Mouse (Mus musculus): ENCODE results near the gene Zbtb45. TPM values are rescaled to one million over a fixed set of nuclear protein-coding genes. Genes with fewer than 3 reads are reported as not detected.

Gene Zbtb45
- polyA plus RNA-seq, 1 experiment from 2014 or later: 17.4 TPM

DNA sequence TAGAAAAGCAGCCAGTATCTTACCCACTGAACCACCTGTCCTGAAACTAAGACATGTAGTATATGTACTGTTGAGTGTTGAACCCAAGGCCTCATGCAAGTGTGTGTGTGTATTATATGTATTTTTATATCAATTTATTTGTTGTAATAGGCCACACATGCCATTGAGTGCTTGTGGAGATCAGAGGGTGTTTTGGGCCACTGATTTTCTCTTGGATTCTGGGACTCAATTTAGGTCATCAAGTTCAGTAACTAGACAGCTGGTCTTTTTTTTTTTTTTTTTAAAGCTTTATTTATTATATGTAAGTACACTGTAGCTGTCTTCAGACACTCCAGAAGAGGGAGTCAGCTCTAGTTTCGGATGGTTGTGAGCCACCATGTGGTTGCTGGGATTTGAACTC lies 5.4 kb upstream of the Zbtb45 start:
- H3K4me3 ChIP-seq (replicated peaks; ENCODE audit: low read depth, low read length): no peak overlapping the region
- no peak for TF ChIP-seq CTCF (IDR thresholded peaks at IDR 0.05; ENCODE audit: low read depth)
- H3K9me3 ChIP-seq (replicated peaks; ENCODE audit: low read length): no peaks in the 10 kb centered on the region
- H3K27me3 ChIP-seq (ENCODE audit: insufficient read depth, low read length): no peaks in the 10 kb centered on the region
- 81% methylated on average over 1 of the region's 1 CpGs for WGBS
- H3K9ac ChIP-seq (ENCODE audit: low read depth, low read length): no peak overlapping the region
- no peak overlapping the region for H3K27ac ChIP-seq
- H3K36me3 ChIP-seq (ENCODE audit: insufficient read depth, low read length): no peaks in the 10 kb centered on the region
- DNase-seq (ENCODE audit: low spot score): no peak
- H3K4me2 ChIP-seq (ENCODE audit: low read length): no peak overlapping the region
- ATAC-seq (replicated peaks; ENCODE audit: low FRiP score, low read depth): no peak
- peaks cover 5% of the 10 kb centered on the region; the same call in 1 of the 2 replicates for H3K4me1 ChIP-seq (replicated peaks; ENCODE audit: insufficient read depth, low read length)

DNA sequence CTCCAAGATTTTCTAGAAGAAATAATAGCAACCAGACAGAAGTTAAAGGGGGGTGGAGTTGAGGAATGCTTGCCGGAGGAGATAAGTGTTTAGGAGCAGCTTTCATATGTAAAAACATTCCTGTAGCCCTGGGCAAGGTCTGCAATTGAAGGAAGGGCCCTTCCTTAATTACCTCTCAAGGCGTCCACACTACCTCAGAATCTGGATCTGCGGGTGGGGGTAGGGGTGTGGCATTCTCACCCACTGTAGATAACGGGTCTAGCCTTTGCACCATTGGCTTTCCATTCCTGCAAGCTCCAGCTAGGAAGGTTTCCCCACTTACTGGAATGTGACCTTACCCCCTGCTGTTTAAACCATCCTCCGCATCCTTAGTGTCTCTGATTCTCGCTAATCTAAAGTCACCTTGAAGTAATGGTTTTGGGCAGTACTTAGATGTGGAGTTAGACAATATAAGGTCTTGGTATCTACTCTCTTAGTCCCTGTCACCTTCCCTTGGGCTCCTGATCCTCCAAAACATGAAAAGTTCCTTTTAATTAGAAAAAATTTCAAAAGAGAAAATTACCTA lies 4.5 kb upstream of the Zbtb45 start:
- H3K4me1 ChIP-seq (replicated peaks; ENCODE audit: insufficient read depth, low read length): peaks cover 5% of the 10 kb centered on the region; the same call in 1 of the 2 replicates
- no peaks in the 10 kb centered on the region for H3K9me3 ChIP-seq (replicated peaks; ENCODE audit: low read length)
- no peak for TF ChIP-seq CTCF (IDR thresholded peaks at IDR 0.05; ENCODE audit: low read depth)
- H3K4me3 ChIP-seq (replicated peaks; ENCODE audit: low read depth, low read length): no peak overlapping the region
- no peak overlapping the region for H3K27ac ChIP-seq
- WGBS: 29% methylated on average over 6 of the region's 6 CpGs
- DNase-seq (ENCODE audit: low spot score) (no peak), ATAC-seq (replicated peaks; ENCODE audit: low FRiP score, low read depth) (no peak)
- H3K27me3 ChIP-seq (ENCODE audit: insufficient read depth, low read length): no peaks in the 10 kb centered on the region
- H3K36me3 ChIP-seq (ENCODE audit: insufficient read depth, low read length): no peaks in the 10 kb centered on the region
- H3K9ac ChIP-seq (ENCODE audit: low read depth, low read length): no peak overlapping the region
- no peak overlapping the region for H3K4me2 ChIP-seq (ENCODE audit: low read length)

GRCm38 (mm10) chr7:13013671-13014070 lies 3.8 kb upstream of the Zbtb45 start:
- H3K36me3 ChIP-seq (ENCODE audit: insufficient read depth, low read length): no peaks in the 10 kb centered on the region
- no peak overlapping the region for H3K27ac ChIP-seq
- DNase-seq (ENCODE audit: low spot score) (no peak), ATAC-seq (replicated peaks; ENCODE audit: low FRiP score, low read depth) (no peak)
- 58% methylated on average over 4 of the region's 4 CpGs for WGBS
- no peak overlapping the region for H3K4me2 ChIP-seq (ENCODE audit: low read length)
- TF ChIP-seq CTCF (IDR thresholded peaks at IDR 0.05; ENCODE audit: low read depth): no peak
- no peaks in the 10 kb centered on the region for H3K27me3 ChIP-seq (ENCODE audit: insufficient read depth, low read length)
- no peak overlapping the region for H3K9ac ChIP-seq (ENCODE audit: low read depth, low read length)
- peaks cover 8% of the 10 kb centered on the region; the same call in 1 of the 2 replicates for H3K4me1 ChIP-seq (replicated peaks; ENCODE audit: insufficient read depth, low read length)
- H3K4me3 ChIP-seq (replicated peaks; ENCODE audit: low read depth, low read length): no peak overlapping the region
- no peaks in the 10 kb centered on the region for H3K9me3 ChIP-seq (replicated peaks; ENCODE audit: low read length)

GRCm38 (mm10) chr7:13009143-13010004 lies 460 bp downstream of the Zbtb45 start:
- H3K4me3 ChIP-seq (replicated peaks; ENCODE audit: low read depth, low read length): peak overlapping the region; percentile 67
- under 1% methylated on average over 42 of the region's 42 CpGs for WGBS
- peak overlapping the region; percentile 82 for H3K9ac ChIP-seq (ENCODE audit: low read depth, low read length)
- ATAC-seq (replicated peaks; ENCODE audit: low FRiP score, low read depth) (peak; percentile 92), DNase-seq (ENCODE audit: low spot score) (peak; percentile 97)
- no peaks in the 10 kb centered on the region for H3K9me3 ChIP-seq (replicated peaks; ENCODE audit: low read length)
- peak; percentile 77 for TF ChIP-seq CTCF (IDR thresholded peaks at IDR 0.05; ENCODE audit: low read depth)
- peaks cover 11% of the 10 kb centered on the region; the same call in 1 of the 2 replicates for H3K4me1 ChIP-seq (replicated peaks; ENCODE audit: insufficient read depth, low read length)
- H3K27me3 ChIP-seq (ENCODE audit: insufficient read depth, low read length): no peaks in the 10 kb centered on the region
- peaks cover 15% of the 10 kb centered on the region; the same call in 1 of the 2 replicates for H3K36me3 ChIP-seq (ENCODE audit: insufficient read depth, low read length)
- peak overlapping the region; percentile 79 for H3K4me2 ChIP-seq (ENCODE audit: low read length)
- H3K27ac ChIP-seq: peak overlapping the region; percentile 93

GRCm38 (mm10) chr7:13007341-13008092 lies 2.3 kb downstream of the Zbtb45 start:
- DNase-seq (ENCODE audit: low spot score) (no peak), ATAC-seq (replicated peaks; ENCODE audit: low FRiP score, low read depth) (no peak)
- Histone ChIP-seq H3K27me3 (ENCODE audit: insufficient read depth, low read length) (no peaks in the 10 kb centered on the region), H3K36me3 (ENCODE audit: insufficient read depth, low read length) (peaks cover 15% of the 10 kb centered on the region; the same call in 1 of the 2 replicates), H3K9ac (ENCODE audit: low read depth, low read length) (0 out of 2 replicates have a peak overlapping the region, but pooled peaks have one; percentile 23), H3K27ac (no peak overlapping the region), H3K4me2 (ENCODE audit: low read length) (peak overlapping the region; percentile 40), H3K4me3 (replicated peaks; ENCODE audit: low read depth, low read length) (no peak overlapping the region), H3K4me1 (replicated peaks; ENCODE audit: insufficient read depth, low read length) (peaks cover 11% of the 10 kb centered on the region; the same call in 1 of the 2 replicates), H3K9me3 (replicated peaks; ENCODE audit: low read length) (no peaks in the 10 kb centered on the region)
- no peak for TF ChIP-seq CTCF (IDR thresholded peaks at IDR 0.05; ENCODE audit: low read depth)
- WGBS: 55% methylated on average over 57 of the region's 57 CpGs

- DNase-seq (ENCODE audit: low spot score): no peak
- Histone ChIP-seq H3K9ac (ENCODE audit: low read depth, low read length) (peak overlapping the region; percentile 23; the same call in 1 of the 2 replicates), H3K9me3 (replicated peaks; ENCODE audit: low read length) (no peaks in the 10 kb centered on the region), H3K4me3 (replicated peaks; ENCODE audit: low read depth, low read length) (no peak overlapping the region), H3K27ac (peak overlapping the region; percentile 50), H3K4me2 (ENCODE audit: low read length) (no peak overlapping the region), H3K4me1 (replicated peaks; ENCODE audit: insufficient read depth, low read length) (peaks cover 11% of the 10 kb centered on the region; the same call in 1 of the 2 replicates), H3K27me3 (ENCODE audit: insufficient read depth, low read length) (no peaks in the 10 kb centered on the region), H3K36me3 (ENCODE audit: insufficient read depth, low read length) (peaks cover 15% of the 10 kb centered on the region; the same call in 1 of the 2 replicates)
- no peak for ATAC-seq (replicated peaks; ENCODE audit: low FRiP score, low read depth)
- WGBS: 77% methylated on average over 10 of the region's 10 CpGs
- no peak for TF ChIP-seq CTCF (IDR thresholded peaks at IDR 0.05; ENCODE audit: low read depth)
Observed at GRCm38 (mm10) chr7:13006531-13006930, 3.3 kb downstream of the Zbtb45 start.

Data from kidney, postnatal 0 days (tissue).